Mouse (Mus musculus) limb, embryonic 10.5 days (tissue): ENCODE results near the gene Gm17720. TPM values are rescaled to one million over a fixed set of nuclear protein-coding genes. Genes with fewer than 3 reads are reported as not detected.
"Not testable (repeated sequence)": the region's sequence is repeated elsewhere in the genome, so short reads cannot be mapped to it uniquely, and the experiment has no call there.

ENCODE experiments used
- DNase-seq: peaks from one replicate; pipeline ENCODE4 v3.0.0-alpha.2; 2017; ENCODE audit warnings: low spot score
- H3K27ac ChIP-seq: fragments of 300-500 bp; sonication (generic); 2 replicates; pipeline ENCODE4 v1.5.1; 2016; ENCODE audit warnings: mild to moderate bottlenecking
- H3K27me3 ChIP-seq: fragments of 300-500 bp; sonication (generic); 2 replicates; pipeline ENCODE4 v1.6.1; 2016; ENCODE audit warnings: low read depth, mild to moderate bottlenecking; ENCODE audit not compliant: poor library complexity, severe bottlenecking
- H3K36me3 ChIP-seq: fragments of 300-500 bp; sonication (generic); 2 replicates; pipeline ENCODE4 v1.6.1; 2016; ENCODE audit warnings: mild to moderate bottlenecking, moderate library complexity
- H3K4me1 ChIP-seq: fragments of 300-500 bp; sonication (generic); 2 replicates; pipeline ENCODE4 v1.6.1; 2016
- H3K4me3 ChIP-seq: fragments of 300-500 bp; sonication (generic); 2 replicates; pipeline ENCODE4 v1.5.1; 2016; ENCODE audit warnings: mild to moderate bottlenecking, moderate library complexity
- H3K9me3 ChIP-seq: fragments of 300-500 bp; sonication (generic); replicated peaks from 2 replicates; pipeline ENCODE4 v1.6.1; 2016; ENCODE audit warnings: mild to moderate bottlenecking
- WGBS: fragments of 180-500 bp; shearing (Covaris S2); methylation state at CpG from one replicate; pipeline ENCODE4 v1.1.7; 2016; 5-methylcytosine and 5-hydroxymethylcytosine counted together
- polyA plus RNA-seq: library from polyadenylated mRNA; unstranded; fragments of >200 nt; fragmentation: Nextera tagmentation; extraction: Ambion mirVana; gene quantifications from 2 replicates; pipeline ENCODE4 v1.2.1, GENCODE M21; 2016

Gene Gm17720
- polyA plus RNA-seq, 1 experiment from 2014 or later: not detected

GRCm38 (mm10) chr8:110074496-110074895 lies 28.1 kb downstream of the Gm17720 start:
- DNase-seq: no peak
- Histone ChIP-seq H3K36me3 (no peaks in the 10 kb centered on the region), H3K27me3 (no peaks in the 10 kb centered on the region; the same call in 1 of the 2 replicates), H3K9me3 (no peaks in the 10 kb centered on the region), H3K4me1 (peaks cover 4% of the 10 kb centered on the region), H3K4me3 (no peak overlapping the region), H3K27ac (no peak overlapping the region)
- WGBS: 84% methylated on average over 8 of the region's 8 CpGs

GRCm38 (mm10) chr8:110071600-110071999 lies 31.0 kb downstream of the Gm17720 start:
- 15% methylated on average over 9 of the region's 9 CpGs for WGBS

DNA sequence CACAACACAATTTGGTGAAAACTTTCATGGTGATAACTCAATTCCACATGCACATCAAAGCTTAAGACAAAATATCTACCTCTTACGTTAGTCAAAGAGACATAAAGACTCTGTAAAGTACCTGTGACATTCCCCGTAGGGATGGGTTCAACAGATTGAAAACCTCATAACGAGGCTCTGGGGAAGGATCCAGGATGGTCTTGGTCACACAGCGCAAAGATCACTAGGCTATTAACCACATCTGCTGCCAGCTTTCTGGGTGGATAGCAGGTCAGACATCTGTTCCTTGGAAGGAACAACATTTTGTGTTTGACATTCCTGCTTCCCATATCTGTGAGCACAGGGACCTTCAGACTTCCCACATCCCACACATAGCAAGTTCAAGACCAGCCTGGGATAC lies 32.8 kb downstream of the Gm17720 start:
- 85% methylated on average over 4 of the region's 4 CpGs for WGBS
- H3K9me3 ChIP-seq: no peaks in the 10 kb centered on the region
- no peaks in the 10 kb centered on the region for H3K4me1 ChIP-seq
- DNase-seq: no peak
- no peak overlapping the region for H3K4me3 ChIP-seq
- H3K27ac ChIP-seq: no peak overlapping the region
- H3K36me3 ChIP-seq: no peaks in the 10 kb centered on the region
- no peaks in the 10 kb centered on the region for H3K27me3 ChIP-seq

More at GRCm38 (mm10) chr8:110071600-110071999, 31.0 kb downstream of the Gm17720 start:
- Histone ChIP-seq H3K27me3 (no peaks in the 10 kb centered on the region; the same call in 1 of the 2 replicates), H3K36me3 (no peaks in the 10 kb centered on the region), H3K9me3 (no peaks in the 10 kb centered on the region), H3K4me3 (no peak overlapping the region), H3K27ac (no peak overlapping the region), H3K4me1 (no peaks in the 10 kb centered on the region)
- DNase-seq: peak; percentile 78

GRCm38 (mm10) chr8:110065676-110066075 lies 36.9 kb downstream of the Gm17720 start:
- WGBS: 95% methylated on average over 4 of the region's 4 CpGs
- DNase-seq: no peak
- no peak overlapping the region for H3K27ac ChIP-seq

GRCm38 (mm10) chr8:110064606-110065365 lies 37.8 kb downstream of the Gm17720 start:
- Histone ChIP-seq H3K27me3 (no peaks in the 10 kb centered on the region), H3K27ac (no peak overlapping the region), H3K9me3 (no peaks in the 10 kb centered on the region), H3K36me3 (no peaks in the 10 kb centered on the region), H3K4me3 (no peak overlapping the region), H3K4me1 (no peaks in the 10 kb centered on the region)
- no peak for DNase-seq
- WGBS: 95% methylated on average over 18 of the region's 18 CpGs

More at GRCm38 (mm10) chr8:110065676-110066075, 36.9 kb downstream of the Gm17720 start:
- Histone ChIP-seq H3K27me3 (no peaks in the 10 kb centered on the region), H3K4me3 (no peak overlapping the region), H3K9me3 (no peaks in the 10 kb centered on the region), H3K4me1 (no peaks in the 10 kb centered on the region), H3K36me3 (no peaks in the 10 kb centered on the region)

DNA sequence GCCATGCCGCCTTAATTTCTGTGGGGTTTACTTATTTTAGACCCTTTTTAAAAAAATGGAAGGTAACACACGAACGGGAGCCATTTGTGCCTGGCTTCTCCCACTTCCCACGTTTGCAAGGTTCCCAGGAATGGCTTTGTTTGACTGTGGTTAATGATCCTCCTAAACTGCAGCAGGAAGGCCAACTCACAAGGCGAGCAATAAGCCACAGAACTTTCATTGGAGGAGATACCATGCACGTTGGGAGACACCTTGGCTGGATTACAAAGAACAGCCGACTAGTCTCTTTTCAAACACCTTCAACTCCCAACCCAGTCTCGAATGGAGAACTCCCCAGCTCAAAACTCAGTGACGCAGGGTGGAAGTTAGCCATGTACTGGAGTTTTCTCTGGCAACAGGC lies 38.4 kb downstream of the Gm17720 start:
- Histone ChIP-seq H3K4me3 (no peak overlapping the region), H3K27me3 (no peaks in the 10 kb centered on the region), H3K9me3 (no peaks in the 10 kb centered on the region), H3K36me3 (no peaks in the 10 kb centered on the region), H3K27ac (no peak overlapping the region), H3K4me1 (no peaks in the 10 kb centered on the region)
- whole genome bisulfite sequencing: 76% methylated on average over 9 of the region's 9 CpGs
- no peak for DNase-seq

DNA sequence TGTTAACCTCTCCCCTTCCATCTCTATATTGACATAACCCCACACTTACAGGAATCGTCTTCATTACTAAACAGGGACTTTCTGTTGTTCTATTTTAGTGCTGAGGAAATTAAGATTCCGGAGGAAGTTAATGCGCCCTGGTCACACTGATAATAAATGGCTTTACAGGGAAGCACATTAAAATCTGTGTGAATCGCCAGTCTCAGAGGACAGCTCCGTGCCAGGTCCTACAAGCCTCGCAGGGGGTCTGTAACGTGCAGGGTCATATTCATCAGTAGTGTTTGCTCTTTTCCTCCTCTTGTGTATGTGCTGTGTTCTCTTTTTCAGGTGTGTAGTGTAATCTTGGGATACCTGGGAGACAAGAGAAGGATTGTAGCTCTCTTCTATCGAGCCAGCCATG lies 44.3 kb downstream of the Gm17720 start:
- WGBS: 93% methylated on average over 8 of the region's 8 CpGs

DNA sequence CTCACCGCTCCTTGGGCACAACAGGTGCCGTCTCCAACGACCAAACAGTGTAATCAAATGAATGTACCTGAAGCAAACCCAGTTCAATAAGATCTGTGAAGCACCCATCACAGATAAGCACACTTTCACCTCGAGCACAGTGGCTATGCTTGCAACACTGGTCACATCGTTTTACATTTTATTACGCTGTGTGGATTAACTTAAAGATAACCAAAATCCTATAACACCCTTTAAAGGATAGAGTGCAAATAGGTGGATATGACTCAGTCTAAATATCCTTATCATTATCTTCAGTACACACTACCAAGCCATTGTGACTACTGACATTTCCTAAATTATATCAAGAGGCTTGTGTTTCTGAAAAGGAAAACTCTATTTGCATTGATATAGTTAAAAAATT lies 51.3 kb downstream of the Gm17720 start:
- H3K4me1 ChIP-seq: no peaks in the 10 kb centered on the region
- no peak overlapping the region for H3K4me3 ChIP-seq
- 86% methylated on average over 6 of the region's 6 CpGs for WGBS
- no peak for DNase-seq
- H3K9me3 ChIP-seq: no peaks in the 10 kb centered on the region
- no peaks in the 10 kb centered on the region for H3K27me3 ChIP-seq
- H3K36me3 ChIP-seq: no peaks in the 10 kb centered on the region
- H3K27ac ChIP-seq: no peak overlapping the region

More for the DNA sequence above, 44.3 kb downstream of the Gm17720 start:
- no peak for DNase-seq
- H3K9me3 ChIP-seq: no peaks in the 10 kb centered on the region
- no peaks in the 10 kb centered on the region for H3K4me1 ChIP-seq
- H3K27me3 ChIP-seq: no peaks in the 10 kb centered on the region
- no peaks in the 10 kb centered on the region for H3K36me3 ChIP-seq
- no peak overlapping the region for H3K27ac ChIP-seq
- no peak overlapping the region for H3K4me3 ChIP-seq

DNA sequence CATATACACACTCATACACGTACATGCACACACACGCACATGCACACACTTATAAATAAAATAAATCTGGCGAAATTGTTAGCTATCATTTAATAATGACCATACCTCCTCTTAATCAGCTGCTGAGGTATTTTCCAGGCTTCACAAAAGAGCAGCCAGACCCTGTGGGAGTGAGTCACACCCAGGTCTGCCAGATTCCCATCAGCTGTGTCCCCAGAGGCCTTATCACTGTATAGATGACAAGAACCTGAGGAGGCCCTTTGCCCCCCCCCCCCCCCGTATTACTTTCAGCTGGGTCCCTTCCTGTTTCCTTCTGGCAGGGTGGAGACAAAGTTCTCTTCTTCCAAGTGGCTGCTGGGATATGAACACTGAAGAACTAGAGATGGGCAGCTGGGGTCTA lies 62.0 kb downstream of the Gm17720 start:
- Histone ChIP-seq H3K4me1 (no peaks in the 10 kb centered on the region), H3K9me3 (no peaks in the 10 kb centered on the region), H3K27ac (no peak overlapping the region), H3K4me3 (no peak overlapping the region), H3K27me3 (no peaks in the 10 kb centered on the region), H3K36me3 (no peaks in the 10 kb centered on the region)
- no peak for DNase-seq
- 82% methylated on average over 4 of the region's 4 CpGs for WGBS

- H3K4me1 ChIP-seq: no peaks in the 10 kb centered on the region
- H3K36me3 ChIP-seq: no peaks in the 10 kb centered on the region
- H3K4me3 ChIP-seq: no peak within 1 kb of the TSS
- WGBS: 87% methylated on average over 5 of the region's 5 CpGs
- no peaks in the 10 kb centered on the region for H3K27me3 ChIP-seq
- no peak for DNase-seq
- no peak within 1 kb of the TSS for H3K27ac ChIP-seq
- H3K9me3 ChIP-seq: no peaks in the 10 kb centered on the region
Measured at GRCm38 (mm10) chr8:110039659-110040058, 62.9 kb downstream of the Gm17720 start, which contains the start of gene Chst4. Gene Chst4, minus strand, starts transcription at chr8:110039740.

DNA sequence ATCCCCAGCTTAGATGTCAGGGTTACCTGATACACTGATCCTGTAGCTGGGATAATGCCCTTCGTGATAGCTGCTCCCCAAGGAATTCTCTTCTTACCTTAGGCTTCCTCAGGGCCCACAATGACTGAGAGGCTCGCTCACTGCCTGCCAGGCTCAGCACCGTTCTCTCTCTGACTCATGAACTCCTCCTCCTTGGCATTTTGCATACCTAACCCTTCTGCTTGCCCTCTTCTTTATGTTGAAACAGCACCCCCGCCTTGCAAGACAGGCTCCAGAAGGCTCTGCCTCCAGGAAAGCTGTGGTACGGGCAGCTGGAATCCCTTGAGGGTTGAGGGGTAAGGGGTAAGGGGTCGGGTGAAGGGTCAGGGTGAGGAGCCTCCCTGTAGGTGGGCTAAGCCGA lies 63.3 kb downstream of the Gm17720 start:
- Histone ChIP-seq H3K36me3 (no peaks in the 10 kb centered on the region), H3K9me3 (no peaks in the 10 kb centered on the region), H3K4me3 (no peak overlapping the region), H3K27ac (no peak overlapping the region), H3K27me3 (no peaks in the 10 kb centered on the region), H3K4me1 (no peaks in the 10 kb centered on the region)
- DNase-seq: no peak
- WGBS: 45% methylated on average over 7 of the region's 7 CpGs

DNA sequence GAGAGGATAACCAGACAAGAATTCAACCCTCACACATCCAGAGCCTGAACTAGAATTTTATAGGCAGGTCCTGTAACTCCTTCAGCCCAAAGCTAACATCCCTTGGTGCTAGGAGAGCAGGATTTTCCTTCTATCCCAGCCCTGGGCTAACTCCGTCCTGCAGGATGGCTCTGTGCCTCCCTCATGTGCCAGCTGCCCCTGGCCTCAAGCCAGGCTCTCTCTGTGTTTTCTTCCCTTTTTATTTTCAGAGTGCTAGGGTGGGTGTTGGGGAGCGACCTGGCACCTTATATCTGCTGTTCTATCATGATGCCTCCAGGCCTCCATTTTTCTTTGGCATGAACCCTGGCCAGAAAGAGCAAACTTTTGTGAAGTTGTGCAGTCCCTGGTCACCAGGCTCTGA lies 66.4 kb downstream of the Gm17720 start:
- 84% methylated on average over 2 of the region's 2 CpGs for WGBS
- Histone ChIP-seq H3K9me3 (no peaks in the 10 kb centered on the region), H3K27me3 (no peaks in the 10 kb centered on the region), H3K27ac (no peak overlapping the region), H3K36me3 (no peaks in the 10 kb centered on the region), H3K4me3 (no peak overlapping the region), H3K4me1 (no peaks in the 10 kb centered on the region)
- DNase-seq: no peak

- 85% methylated on average over 4 of the region's 4 CpGs for WGBS
- no peaks in the 10 kb centered on the region for H3K27me3 ChIP-seq
- no peak overlapping the region for H3K27ac ChIP-seq
- H3K4me1 ChIP-seq: no peaks in the 10 kb centered on the region
- no peaks in the 10 kb centered on the region for H3K9me3 ChIP-seq
- DNase-seq: no peak
- H3K4me3 ChIP-seq: no peak overlapping the region
- no peaks in the 10 kb centered on the region for H3K36me3 ChIP-seq
Measured at GRCm38 (mm10) chr8:110034331-110034730, 68.2 kb downstream of the Gm17720 start.

DNA sequence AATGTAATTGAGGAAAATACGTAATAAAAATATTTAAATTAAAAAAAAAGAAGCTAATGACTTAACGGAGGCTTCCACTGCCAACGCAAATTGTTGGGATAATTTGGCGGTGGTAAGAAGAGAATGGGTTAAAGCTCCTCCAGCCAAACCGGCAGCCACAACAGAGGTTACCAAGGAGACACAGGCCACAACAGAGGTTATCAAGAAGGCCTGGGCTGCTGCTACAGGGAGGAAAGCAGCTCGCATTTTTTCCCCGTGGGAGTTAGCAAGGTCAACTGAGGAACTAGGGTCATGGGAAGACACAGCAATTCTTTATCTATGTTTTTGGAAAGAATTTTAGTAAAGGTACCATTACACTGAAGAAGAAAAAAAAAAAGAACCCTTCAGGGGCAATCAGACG lies 68.8 kb downstream of the Gm17720 start:
- whole genome bisulfite sequencing: 36% methylated on average over 8 of the region's 8 CpGs
- not testable (repeated sequence) for H3K36me3 ChIP-seq, H3K9me3 ChIP-seq, H3K4me1 ChIP-seq, H3K27ac ChIP-seq, H3K27me3 ChIP-seq, DNase-seq, H3K4me3 ChIP-seq
